Mouse (Mus musculus) kidney, postnatal 36 days (tissue): ENCODE data around the gene Ssr2.

Experiments
- DNase-seq, 2 experiments: peaks; one replicate each; pipeline ENCODE4 v3.0.0; 2021 to 2022; ENCODE audit warnings: mixed read lengths in 2 of 2

The Ssr2 gene

DNA sequence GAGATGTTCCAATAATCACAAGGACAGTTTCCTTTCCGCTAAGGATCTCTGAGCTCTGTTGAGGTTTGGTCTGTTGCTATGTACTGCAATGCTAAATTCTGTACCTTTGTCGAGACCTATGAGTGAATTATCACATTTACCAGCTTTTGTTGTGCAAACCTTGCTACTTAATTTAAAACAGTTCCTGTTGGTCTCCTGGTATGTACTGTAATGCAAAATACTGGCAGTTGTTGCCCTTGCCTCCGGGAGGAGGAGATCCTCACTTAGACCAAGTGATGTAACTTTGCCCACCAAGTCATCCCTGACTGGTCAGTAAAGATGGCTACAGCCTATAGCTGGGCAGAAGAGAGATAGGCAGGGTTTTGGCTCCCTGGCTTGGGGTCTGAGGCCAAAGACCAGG lies at the start of gene Ssr2:
TSS of gene Ssr2 (plus strand) at position 337 of the 400 bp plus-strand sequence.
- no peak for DNase-seq

DNA sequence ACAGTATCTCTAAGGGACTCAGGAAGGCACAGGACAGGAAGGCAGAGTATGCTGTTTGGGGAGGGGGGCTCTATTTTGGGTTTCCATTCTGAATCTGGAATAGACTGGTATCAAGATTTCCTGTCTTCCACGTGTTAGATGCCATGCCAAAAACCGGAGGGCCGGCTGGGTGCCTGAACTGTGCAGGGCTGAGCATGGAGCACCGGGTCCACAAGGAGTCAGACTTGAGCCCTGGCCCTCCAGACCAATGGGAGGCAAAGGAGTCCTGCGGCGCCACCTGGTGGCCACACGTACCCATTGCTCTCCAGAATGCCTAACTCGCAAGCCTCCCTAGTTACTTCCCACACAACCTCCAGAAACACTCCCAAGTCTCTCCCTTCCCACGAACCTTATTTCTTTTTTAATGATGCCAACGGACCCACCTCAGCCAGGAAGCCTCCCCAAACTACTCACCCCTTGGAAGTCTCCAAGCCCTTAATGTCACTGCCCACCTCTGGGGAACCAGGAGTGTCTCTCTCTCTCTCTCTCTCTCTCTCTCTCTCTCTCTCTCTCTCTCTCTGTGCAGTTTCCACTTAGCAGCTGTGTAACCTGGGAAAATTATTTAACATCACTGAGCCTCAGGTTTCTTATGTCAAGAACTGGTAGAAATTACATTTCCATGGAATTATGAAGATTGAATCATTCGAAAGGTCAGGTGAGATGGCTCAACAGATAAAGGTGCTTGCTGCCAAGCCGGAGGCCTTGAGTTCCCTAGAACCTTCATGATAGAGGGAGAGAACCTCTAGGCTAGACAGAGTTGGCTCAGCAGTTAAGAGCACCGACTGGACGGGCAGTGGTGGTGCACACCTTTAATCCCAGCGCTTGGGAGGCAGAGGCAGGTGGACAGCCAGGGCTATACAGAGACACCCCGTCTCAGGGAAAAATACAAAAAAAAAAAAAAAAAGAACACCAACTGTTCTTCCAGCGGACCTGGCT lies 49.2 kb upstream of the Ssr2 start:
- peak; percentile 91 to 94 for DNase-seq

- DNase-seq, result no peak
Measured at GRCm38 (mm10) chr3:88527565-88527964, 48.1 kb upstream of the Ssr2 start.

GRCm38 (mm10) chr3:88528646-88529045 lies 47.0 kb upstream of the Ssr2 start:
- peak in 1 of 2 experiments; percentile 47 for DNase-seq

- DNase-seq, result no peak
Measured at GRCm38 (mm10) chr3:88529204-88530000, 46.3 kb upstream of the Ssr2 start.

- no peak for DNase-seq
Measured at GRCm38 (mm10) chr3:88530082-88530864, 45.4 kb upstream of the Ssr2 start.

DNA sequence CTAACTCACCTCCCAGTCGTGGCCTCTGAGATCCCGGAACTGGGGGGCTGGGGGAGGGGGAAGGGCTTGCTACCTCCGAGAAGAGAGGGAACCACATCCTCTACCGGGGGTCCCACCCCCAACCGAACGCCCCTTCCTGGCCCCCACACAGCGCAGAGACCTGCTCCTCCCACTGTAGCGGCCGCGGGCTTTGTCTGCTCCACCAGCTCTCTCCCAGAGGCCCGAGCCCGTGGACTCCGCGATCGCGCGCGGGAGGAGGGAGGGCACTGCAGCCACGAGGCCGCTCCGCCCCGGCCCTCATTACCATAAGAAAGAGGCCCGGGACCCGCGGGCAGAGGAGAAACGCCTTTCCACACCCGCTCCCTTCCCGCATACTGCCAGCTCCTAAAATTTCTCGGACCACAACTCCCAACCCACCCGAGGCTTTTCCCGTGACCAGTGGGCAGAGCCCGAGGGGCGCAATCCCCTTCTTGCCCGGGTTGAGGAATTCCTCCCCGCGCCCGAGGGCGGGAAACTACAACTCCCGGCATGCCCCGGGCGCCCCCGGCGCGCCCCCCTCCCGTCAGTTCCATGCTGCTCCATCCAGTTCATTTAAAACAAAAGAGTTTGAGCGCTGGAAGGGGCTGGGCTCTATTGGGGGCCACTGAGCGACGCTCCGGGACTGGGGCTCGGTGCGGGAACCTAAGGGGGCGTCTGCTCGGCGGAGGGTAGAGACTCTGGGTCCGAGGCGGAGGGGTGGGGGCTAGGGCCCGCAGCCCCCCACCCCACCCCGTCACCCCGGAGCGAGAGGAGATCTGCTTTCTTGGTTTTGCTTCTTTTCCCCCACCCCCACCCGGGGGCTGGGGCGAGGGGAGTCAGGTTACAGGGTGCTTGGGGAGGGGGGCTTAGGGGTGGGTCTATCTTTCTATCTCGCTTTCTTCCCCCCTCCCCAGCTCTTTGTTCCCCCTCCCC lies 44.1 kb upstream of the Ssr2 start:
- peak; percentile 86 to 93 for DNase-seq

DNA sequence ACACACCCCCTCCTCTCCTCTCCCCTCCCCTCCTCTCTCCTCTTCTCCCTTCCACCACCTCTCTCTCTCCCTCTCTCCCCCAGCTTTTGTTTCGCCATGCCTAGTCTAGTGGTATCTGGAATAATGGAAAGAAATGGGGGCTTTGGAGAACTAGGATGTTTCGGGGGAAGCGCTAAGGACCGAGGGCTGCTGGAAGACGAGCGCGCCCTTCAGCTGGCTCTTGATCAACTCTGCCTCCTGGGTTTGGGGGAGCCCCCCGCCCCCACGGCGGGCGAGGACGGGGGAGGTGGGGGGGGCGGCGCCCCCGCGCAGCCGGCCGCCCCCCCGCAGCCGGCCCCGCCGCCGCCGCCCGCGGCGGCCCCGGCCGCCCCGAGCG lies 43.4 kb upstream of the Ssr2 start, which contains the start of gene Mex3a:
TSS of gene Mex3a (plus strand) at position 97 of the 376 bp plus-strand sequence.
- DNase-seq, result no peak

DNA sequence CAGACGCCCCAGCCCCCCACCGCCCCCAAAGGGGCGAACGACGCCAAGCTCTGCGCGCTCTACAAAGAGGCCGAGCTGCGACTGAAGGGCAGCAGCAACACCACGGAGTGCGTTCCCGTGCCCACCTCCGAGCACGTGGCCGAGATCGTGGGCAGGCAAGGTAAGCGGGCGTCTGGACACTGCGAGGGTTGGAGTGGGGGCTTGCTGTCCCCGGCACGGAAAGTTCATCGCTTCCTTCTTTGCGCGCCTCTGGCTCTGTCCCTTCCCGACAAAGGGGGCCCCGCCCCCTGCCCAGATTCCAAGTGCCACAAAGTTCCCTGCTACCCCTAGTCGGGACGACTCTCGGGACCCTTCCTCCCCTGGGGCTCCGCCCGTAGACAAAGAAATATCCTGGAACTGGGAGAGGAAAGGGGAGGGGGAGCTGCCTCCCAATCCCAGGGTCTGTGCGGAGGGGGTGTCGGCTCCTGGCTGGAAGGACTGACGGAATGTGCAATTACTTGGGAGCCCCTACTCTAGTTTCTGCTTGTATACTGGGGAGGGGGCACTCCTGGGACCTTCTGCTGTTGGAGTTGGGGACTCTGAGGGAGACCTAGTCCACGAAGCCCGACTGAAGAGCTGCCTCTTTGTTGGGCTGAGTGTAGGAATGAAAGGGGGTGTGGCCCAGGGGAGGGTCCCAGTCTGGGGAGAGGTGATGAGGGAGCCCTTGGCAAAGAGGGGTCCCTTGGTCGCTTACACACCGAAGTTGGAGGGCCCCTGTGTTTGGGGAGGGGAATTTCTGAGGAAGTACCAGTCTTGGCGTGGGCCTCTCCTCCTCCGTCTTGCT lies 42.8 kb upstream of the Ssr2 start:
- no peak for DNase-seq

- DNase-seq, result no peak
Measured at GRCm38 (mm10) chr3:88533706-88534105, 42.0 kb upstream of the Ssr2 start.

DNA sequence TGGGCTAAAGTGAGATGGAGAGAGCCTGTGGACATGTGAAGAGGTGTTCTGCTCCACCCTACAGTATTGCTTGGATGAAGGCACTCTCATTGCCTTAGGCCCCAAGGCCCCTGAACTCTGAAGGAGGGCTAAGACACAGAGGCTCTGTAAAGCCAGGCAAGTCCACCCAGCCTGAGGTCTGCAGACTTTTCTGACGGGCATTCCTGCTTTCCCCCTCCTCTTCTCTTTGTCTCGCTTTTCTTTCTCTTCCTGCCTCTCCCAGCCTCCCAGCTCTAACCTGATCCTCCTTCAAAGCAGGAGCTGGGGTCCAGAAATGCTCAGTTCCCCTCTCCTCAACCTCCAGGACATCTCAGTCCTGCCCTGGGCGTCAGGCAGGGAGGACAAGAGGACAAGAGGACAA lies 40.7 kb upstream of the Ssr2 start:
- DNase-seq, result no peak

DNA sequence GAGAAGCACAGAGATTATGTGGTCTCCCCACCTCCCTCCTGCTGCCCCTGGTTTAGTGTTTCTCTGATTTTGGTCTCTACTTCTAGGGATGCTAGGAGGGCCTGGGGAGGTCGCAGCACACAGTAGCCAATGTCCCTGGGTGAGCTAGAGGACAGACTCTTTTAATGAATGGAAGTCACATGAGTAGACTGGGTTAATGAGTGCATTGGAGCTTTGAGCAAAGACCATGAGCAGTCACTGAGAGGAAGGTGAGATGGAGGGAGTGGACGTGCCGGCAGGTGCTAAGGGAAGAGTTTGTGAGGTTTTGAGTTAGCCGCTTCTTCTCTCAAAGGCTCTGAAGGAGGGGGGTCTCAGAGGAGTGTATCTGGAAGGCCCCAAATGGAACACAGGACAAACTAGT lies 40.1 kb upstream of the Ssr2 start:
- peak in 1 of 2 experiments; percentile 27 for DNase-seq

DNA sequence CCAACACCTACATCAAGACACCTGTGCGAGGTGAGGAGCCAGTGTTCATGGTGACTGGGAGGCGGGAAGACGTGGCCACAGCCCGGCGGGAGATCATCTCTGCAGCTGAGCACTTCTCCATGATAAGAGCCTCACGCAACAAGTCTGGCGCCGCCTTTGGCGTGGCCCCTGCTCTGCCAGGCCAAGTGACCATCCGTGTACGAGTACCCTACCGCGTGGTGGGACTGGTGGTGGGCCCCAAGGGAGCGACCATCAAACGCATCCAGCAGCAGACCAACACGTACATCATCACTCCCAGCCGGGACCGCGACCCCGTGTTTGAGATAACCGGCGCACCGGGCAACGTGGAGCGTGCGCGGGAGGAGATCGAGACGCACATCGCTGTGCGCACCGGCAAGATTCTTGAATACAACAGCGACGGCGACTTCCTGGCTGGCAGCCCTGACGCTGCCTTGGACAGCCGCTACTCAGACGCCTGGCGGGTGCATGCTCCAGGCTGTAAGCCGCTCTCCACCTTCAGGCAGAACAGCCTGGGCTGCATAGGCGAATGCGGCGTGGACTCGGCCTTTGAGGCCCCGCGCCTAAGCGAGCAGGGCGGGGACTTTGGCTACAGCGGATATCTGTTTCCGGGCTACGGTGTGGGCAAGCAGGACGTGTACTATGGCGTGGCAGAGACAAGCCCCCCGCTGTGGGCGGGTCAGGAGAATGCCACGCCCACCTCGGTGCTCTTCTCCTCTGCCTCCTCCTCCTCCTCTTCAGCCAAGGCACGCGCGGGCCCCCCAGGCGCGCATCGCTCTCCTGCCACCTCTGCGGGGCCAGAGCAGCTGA lies 39.4 kb upstream of the Ssr2 start:
- peak; percentile 89 for DNase-seq

GRCm38 (mm10) chr3:88537146-88537545 lies 38.5 kb upstream of the Ssr2 start:
- peak in 1 of 2 experiments; percentile 44 for DNase-seq

GRCm38 (mm10) chr3:88538271-88539145 lies 37.2 kb upstream of the Ssr2 start:
- DNase-seq, result no peak

- DNase-seq, result no peak
Measured at GRCm38 (mm10) chr3:88539397-88539796, 36.3 kb upstream of the Ssr2 start.

- no peak for DNase-seq
Measured at GRCm38 (mm10) chr3:88540085-88540484, 35.6 kb upstream of the Ssr2 start.

- DNase-seq, result no peak
Measured at GRCm38 (mm10) chr3:88541622-88542401, 33.9 kb upstream of the Ssr2 start.
